Mouse (Mus musculus) c-Kit-positive CD71-positive TER-119-positive erythroid progenitor cells, embryonic 14.5 days (primary cell): Measurements from ENCODE around the gene Rfx8.

Experiments
- DNase-seq: peaks from one replicate; pipeline ENCODE4 v3.0.0-alpha.2; 2013; ENCODE audit warnings: low spot score

Gene Rfx8

DNA sequence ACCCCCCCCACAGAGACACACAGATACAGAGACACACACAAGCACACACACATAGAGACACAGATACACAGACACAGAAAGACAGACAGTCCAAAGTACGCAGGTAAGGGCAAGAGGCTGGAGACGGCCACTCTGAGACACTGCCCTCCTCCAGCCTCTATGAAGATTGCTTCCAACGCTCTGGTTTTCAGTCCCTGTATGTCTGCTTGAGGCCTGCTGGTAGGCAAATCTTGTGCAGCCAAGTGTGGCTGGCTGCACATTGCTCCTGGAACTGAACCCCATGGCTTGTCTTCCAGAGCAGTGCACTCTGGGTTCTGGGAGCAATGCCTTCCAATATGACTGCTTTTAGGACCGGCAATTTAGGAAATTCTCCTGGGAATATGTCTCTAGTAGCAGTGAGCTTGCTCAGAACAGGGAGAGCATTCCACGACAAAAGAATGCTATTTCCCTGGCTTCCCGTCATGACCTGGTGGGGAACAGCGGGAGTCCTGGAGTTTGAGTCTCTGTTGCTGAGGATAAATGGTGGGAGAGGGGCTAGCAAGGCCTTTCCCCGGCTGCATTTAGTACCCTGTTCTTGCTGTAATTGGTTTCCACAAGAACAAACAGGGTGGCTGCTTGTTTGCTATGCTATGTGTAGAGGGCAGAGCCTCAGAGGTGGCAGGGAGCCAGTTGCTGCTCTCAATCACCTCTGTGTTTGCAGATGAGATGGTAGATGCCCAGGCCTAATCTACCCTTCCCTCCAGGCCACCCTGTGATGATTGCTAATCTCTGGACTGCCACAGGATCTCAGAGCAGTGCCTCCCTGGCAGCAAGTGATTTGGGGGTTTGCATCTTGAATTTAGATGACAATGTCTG, 74.7 kb downstream of the Rfx8 start:
- DNase-seq, result peak; percentile 28

DNA sequence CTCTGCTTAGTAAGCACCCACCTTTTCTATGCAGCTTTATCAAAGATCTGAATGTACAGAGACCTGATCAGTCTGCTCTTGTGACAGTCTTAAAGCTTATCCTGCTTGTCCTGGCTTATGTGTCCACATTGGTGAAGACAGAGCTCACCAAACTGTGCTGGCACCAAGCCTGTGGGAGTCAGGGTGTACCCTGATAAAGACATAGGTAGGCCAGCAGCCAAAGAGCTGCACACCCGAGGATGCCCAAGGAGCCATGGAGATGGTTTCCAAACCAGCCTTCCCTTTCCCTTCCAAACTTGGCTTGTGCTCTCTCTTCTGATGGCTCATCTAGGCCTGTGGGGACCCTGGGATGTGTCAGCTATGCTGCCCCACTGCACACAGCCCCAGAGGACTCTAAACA, 76.5 kb downstream of the Rfx8 start:
- DNase-seq, result peak; percentile 31

DNA sequence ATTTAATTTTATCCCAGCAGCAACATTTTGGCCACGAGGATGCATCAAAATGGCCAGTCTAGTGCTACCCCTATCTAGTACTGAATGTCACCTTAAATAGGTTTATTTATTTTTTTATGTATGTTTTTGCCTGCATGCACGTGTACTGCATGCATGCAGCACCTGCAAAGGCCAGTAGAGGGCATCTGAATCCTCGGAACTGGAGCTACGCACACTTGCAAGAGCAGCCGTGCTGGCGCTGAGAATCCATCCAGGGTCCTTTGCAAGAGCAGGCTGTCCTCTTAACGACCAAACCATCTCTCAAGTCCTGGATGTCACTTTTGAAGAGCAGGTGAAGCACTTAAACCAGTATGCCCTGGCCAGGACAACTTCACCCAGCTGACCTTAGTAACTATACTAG, 79.1 kb downstream of the Rfx8 start:
- no peak for DNase-seq

DNA sequence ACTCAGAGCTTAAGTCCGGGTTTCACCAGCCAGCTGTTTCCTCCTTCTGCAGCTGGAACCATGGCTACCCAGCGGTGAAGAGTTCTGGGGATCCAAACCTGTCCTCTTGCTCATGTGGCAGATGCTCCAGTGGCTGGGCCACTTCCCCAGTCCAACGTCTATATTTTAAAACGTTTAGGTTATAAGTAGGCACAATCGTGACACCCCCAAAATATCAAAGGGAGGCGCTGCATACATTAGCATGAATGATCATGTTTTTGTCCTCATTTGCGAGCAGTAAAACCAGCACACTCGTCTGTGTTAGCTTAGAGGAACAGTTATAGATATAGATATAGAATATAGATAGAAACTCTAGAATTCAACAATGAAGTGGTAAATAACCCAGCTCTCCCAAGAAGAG, 83.7 kb downstream of the Rfx8 start:
- DNase-seq, result no peak

DNA sequence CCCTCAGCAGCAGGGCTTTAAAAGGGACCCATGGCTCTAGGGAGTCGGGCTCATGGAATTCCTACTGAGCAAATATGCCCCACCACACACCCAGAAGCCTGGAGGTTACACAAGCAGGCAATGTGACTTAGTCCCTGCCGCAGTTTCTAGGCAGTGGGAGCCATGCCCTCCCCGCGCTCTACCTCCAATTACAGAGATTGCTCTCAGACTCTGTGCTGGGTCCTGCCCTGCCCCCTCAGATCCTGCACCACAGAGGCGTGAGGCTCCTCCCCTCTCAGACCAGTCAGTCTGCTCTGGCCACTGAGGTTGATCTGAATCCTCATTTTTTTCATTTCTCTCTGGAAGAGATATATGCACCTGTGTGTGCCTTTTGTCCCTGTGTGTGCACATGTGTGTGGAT, 84.1 kb downstream of the Rfx8 start:
- no peak for DNase-seq

DNA sequence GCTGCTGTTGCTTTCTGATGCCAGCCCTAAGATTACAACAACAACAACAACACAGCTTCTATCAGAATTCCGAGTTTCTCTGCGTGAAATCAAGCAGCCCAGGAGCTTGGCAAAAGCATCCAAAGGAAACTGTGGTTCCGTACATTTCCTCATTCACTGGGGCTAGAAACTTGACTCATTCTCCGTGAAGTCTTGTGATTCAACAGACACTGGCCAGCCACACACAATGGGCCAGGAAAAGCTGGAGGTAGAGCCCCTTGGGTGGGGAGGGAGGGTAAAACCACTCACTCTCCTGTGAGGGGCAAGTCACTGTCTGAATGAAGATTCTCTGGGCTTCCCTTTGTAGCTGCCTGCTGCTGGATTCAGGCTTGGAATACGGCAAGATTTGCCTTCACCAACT, 84.6 kb downstream of the Rfx8 start:
- no peak for DNase-seq

DNA sequence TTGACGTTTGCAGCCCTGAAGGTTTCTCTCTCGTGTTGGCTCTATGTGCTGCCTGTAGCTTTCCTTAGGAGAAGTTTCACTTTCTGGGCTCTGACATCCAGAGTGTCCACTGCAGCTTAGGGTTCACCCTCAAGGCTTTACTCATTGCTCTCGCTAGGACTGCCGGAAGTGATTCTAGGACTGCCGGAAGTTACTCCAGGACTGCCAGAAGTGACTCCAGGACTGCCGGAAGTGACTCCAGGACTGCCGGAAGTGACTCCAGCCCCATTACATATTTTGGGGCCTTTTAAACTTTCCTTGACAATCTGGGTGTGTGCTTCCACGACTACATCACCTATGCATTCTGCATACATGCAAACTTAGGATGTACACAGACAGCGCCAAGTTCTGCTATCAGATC, 92.2 kb downstream of the Rfx8 start:
- no peak for DNase-seq

DNA sequence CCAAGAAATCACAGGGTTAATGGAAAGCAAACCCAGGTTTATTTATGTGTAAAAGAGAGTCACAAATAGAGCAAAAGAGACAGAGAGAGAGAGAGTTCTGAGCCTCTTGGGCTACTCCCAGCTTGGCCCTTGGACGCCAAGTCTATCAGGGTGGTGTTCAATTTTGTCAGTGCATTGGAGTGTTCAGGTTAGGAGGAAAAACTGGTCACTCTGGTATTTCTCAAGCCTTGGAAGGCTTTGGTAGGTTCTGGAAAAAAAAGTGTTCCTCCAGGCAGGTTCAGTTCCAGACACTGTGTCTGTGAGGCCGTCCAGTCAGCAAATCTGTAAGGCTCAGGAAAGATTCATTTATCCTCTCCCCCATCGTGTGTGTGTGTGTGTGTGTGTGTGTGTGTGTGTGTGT, 95.3 kb downstream of the Rfx8 start:
- no peak for DNase-seq

DNA sequence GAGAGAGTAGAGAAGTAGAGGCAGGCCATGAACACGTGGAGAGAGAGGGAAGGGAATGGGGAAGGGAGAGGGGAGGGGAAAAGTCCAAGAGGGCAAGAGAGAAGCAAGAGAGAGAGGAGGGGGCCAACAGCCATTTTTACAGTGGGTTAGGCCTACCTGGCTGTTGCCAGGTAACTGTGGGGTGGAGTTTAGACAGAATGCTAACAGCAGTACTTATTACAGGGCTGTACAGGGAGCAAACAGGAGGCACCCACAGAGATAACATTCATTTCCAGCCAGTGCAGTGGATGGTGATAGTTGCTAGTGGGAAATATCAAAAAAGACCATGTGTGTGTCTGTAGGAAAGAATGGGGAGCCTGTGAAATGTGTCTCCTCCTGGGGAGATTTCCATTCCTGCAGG, 97.1 kb downstream of the Rfx8 start:
- DNase-seq, result no peak

DNA sequence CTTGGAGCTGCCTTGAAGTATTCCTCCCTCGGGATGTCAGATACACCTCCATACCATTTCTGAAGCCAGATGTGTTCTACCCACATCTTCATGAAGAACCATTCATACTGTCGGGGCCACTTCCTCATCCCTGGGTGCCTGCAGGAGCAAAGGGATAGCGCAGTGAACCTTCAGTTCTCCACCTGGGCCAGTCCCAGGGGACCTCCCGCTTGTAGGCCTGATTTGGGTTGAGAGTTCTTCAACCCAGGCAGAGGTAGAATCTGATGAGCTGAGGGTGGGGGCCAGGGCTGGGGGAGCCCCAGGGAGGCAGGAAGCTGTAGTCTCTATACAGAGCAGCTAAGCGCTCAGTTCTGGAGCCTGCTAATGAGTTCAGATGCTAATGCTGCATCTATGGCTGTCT, 97.7 kb downstream of the Rfx8 start:
- DNase-seq, result no peak

DNA sequence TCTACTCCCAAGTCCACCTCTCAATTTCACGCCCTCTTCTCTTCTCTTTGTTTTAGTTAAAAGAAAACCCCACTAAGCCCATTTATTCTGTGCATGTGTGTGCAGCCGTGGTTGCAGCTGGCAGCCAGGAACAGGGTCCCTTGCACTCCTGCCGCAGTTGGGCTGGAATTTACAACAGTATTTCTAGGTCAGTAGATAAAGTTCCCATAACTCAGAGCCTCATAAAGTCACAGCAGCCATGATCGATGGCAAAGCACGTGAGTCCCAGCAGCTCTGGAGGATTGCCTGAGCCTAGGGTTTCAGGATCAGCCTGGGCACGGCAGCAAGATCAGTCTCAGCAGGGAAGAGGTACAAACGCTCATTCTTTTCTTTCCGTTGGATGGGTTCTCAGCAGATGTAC, 102.3 kb downstream of the Rfx8 start:
- DNase-seq, result no peak

DNA sequence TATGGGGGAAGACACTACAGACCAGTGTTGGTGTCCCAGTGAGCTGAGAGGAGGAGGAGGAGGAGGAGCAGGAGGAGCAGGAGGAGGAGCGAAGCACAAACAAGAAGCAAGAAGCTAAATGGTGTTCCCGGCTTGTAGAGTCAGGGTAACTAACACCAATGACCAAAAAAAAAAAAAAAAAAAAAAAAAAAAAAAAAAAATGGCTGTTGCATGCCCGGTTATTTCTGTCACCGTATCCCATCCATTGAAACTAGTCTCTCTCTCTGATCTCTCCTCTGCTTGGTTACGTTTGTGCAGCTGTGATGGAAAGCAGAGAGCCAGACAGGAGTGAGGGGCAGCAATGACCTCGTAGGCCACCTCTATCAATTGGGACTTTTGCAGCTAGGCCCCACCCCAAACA, 105.3 kb downstream of the Rfx8 start:
- DNase-seq, result no peak
